Mouse (Mus musculus): ENCODE results near the gene Ptprg.

Ptprg gene

GRCm38 (mm10) chr14:11553273-11553665 is at the start of gene Ptprg:
Ptprg (plus strand) TSS chr14:11553532.
- no peak for DNase-seq (ENCODE audit: low spot score in 2 of 2)

GRCm38 (mm10) chr14:11503803-11504365 is 49.4 kb upstream of the Ptprg start:
- DNase-seq (ENCODE audit: low spot score in 2 of 2), result no peak

- no peak for DNase-seq (ENCODE audit: low spot score in 2 of 2)
Observed at GRCm38 (mm10) chr14:11510173-11510572, 43.2 kb upstream of the Ptprg start.

GRCm38 (mm10) chr14:11519171-11519570 is 34.2 kb upstream of the Ptprg start:
- DNase-seq (ENCODE audit: low spot score in 2 of 2), result no peak

GRCm38 (mm10) chr14:11523052-11523451 is 30.3 kb upstream of the Ptprg start:
- no peak for DNase-seq (ENCODE audit: low spot score in 2 of 2)

GRCm38 (mm10) chr14:11529591-11529990 is 23.7 kb upstream of the Ptprg start:
- DNase-seq (ENCODE audit: low spot score in 2 of 2), result no peak

- DNase-seq (ENCODE audit: low spot score in 2 of 2), result no peak
Observed at GRCm38 (mm10) chr14:11534456-11534855, 18.9 kb upstream of the Ptprg start.

GRCm38 (mm10) chr14:11536121-11536520 is 17.2 kb upstream of the Ptprg start:
- DNase-seq (ENCODE audit: low spot score in 2 of 2), result no peak

- DNase-seq (ENCODE audit: low spot score in 2 of 2), result no peak
Observed at GRCm38 (mm10) chr14:11551892-11552291, 1.4 kb upstream of the Ptprg start.

- no peak for DNase-seq (ENCODE audit: low spot score in 2 of 2)
Observed at GRCm38 (mm10) chr14:11552521-11553272, 635 bp upstream of the Ptprg start.

GRCm38 (mm10) chr14:11553679-11554305 is 460 bp downstream of the Ptprg start:
- no peak for DNase-seq (ENCODE audit: low spot score in 2 of 2)

- no peak for DNase-seq (ENCODE audit: low spot score in 2 of 2)
Observed at GRCm38 (mm10) chr14:11554306-11555041, 1.1 kb downstream of the Ptprg start.

GRCm38 (mm10) chr14:11555061-11555501 is 1.7 kb downstream of the Ptprg start:
- no peak for DNase-seq (ENCODE audit: low spot score in 2 of 2)

GRCm38 (mm10) chr14:11555521-11556355 is 2.4 kb downstream of the Ptprg start:
- DNase-seq (ENCODE audit: low spot score in 2 of 2), result no peak

- no peak for DNase-seq (ENCODE audit: low spot score in 2 of 2)
Observed at GRCm38 (mm10) chr14:11556356-11557130, 3.2 kb downstream of the Ptprg start.

GRCm38 (mm10) chr14:11558496-11558895 is 5.2 kb downstream of the Ptprg start:
- DNase-seq (ENCODE audit: low spot score in 2 of 2), result no peak

- no peak for DNase-seq (ENCODE audit: low spot score in 2 of 2)
Observed at GRCm38 (mm10) chr14:11560641-11561232, 7.4 kb downstream of the Ptprg start.

- no peak for DNase-seq (ENCODE audit: low spot score in 2 of 2)
Observed at GRCm38 (mm10) chr14:11561397-11561796, 8.1 kb downstream of the Ptprg start.

- DNase-seq (ENCODE audit: low spot score in 2 of 2), result no peak
Observed at GRCm38 (mm10) chr14:11562870-11563269, 9.5 kb downstream of the Ptprg start.

- no peak for DNase-seq (ENCODE audit: low spot score in 2 of 2)
Observed at GRCm38 (mm10) chr14:11563656-11564055, 10.3 kb downstream of the Ptprg start.
